In genomic region chr15:97788821-97789220, GRCm38 (mm10) we compare ENCODE assay signal across 9 mouse cellular contexts. TPM values are rescaled to one million over a fixed set of nuclear protein-coding genes. Genes with fewer than 3 reads are reported as not detected.
A peak's percentile ranks its signal among the peaks of the same experiment; 100 is the strongest.
DNase-seq lines count a peak whose midpoint lies in the region; ATAC-seq and TF ChIP-seq lines count a peak whose summit lies in the region.
"Had no signal": no experiment of that assay in that cellular context is flagged by ENCODE, and none has a peak within 500 bp of the region (broad histone marks: within the 10 kb centered on the region; RNA-seq: fewer than 3 reads in every experiment).

No protein-coding gene starts in this region.

- WGBS in intestine, embryonic 15.5 days: 43% methylated on average over 6 of the region's 6 CpGs
- WGBS in intestine, postnatal 0 days: 53% methylated on average over 6 of the region's 6 CpGs
- 16% methylated on average over 6 of the region's 6 CpGs for WGBS in cerebellum, adult 2 months
- 37% methylated on average over 6 of the region's 6 CpGs for WGBS in hindbrain, embryonic 15.5 days
- 54% methylated on average over 6 of the region's 6 CpGs for WGBS in liver, embryonic 16.5 days (ENCODE audit: insufficient replicate concordance)

- peaks cover 14% of the 10 kb centered on the region for H3K4me1 ChIP-seq in intestine, embryonic 15.5 days (replicated peaks)
- H3K4me1 ChIP-seq in intestine, postnatal 0 days (replicated peaks; ENCODE audit: control insufficient read depth, insufficient read depth, low read length): no peaks in the 10 kb centered on the region
- peaks cover 45% of the 10 kb centered on the region for H3K4me1 ChIP-seq in cerebellum, adult 2 months (ENCODE audit: control insufficient read depth, insufficient read depth, low read length)
- peaks cover 43% of the 10 kb centered on the region for H3K4me1 ChIP-seq in hindbrain, embryonic 15.5 days (replicated peaks)
- H3K4me1 ChIP-seq in liver, embryonic 16.5 days (ENCODE audit: control insufficient read depth, low read depth, low read length): peaks cover 41% of the 10 kb centered on the region

- no peak overlapping the region for H3K4me2 ChIP-seq in intestine, embryonic 15.5 days (replicated peaks)
- no peak overlapping the region for H3K4me2 ChIP-seq in intestine, postnatal 0 days (replicated peaks; ENCODE audit: low read depth)
- H3K4me2 ChIP-seq in hindbrain, embryonic 15.5 days: no peak overlapping the region
- no peak overlapping the region for H3K4me2 ChIP-seq in liver, embryonic 16.5 days (ENCODE audit: low read depth, low read length)
- H3K4me2 ChIP-seq: lung, embryonic 15.5 days had no signal

- peak; percentile 72 for DNase-seq in Muller cell, postnatal 12 days (ENCODE audit: inconsistent ontology term)
- peak; percentile 74 to 85 for DNase-seq in cerebellum, adult 2 months
- DNase-seq in urinary bladder, postnatal 10 days (ENCODE audit: low spot score): no peak

- H3K36me3 ChIP-seq in intestine, embryonic 15.5 days: peaks cover 20% of the 10 kb centered on the region; the same call in 1 of the 2 replicates
- H3K36me3 ChIP-seq in intestine, postnatal 0 days (ENCODE audit: control insufficient read depth, insufficient read depth): peaks cover 7% of the 10 kb centered on the region; the same call in 1 of the 2 replicates
- no peaks in the 10 kb centered on the region for H3K36me3 ChIP-seq in hindbrain, embryonic 15.5 days
- H3K36me3 ChIP-seq in liver, embryonic 16.5 days (ENCODE audit: control insufficient read depth, insufficient read depth): peaks cover 6% of the 10 kb centered on the region; the same call in 1 of the 2 replicates

- H3K4me3 ChIP-seq in intestine, embryonic 15.5 days (replicated peaks): no peak overlapping the region
- no peak overlapping the region for H3K4me3 ChIP-seq in intestine, postnatal 0 days (ENCODE audit: low read depth, low read length)
- no peak overlapping the region for H3K4me3 ChIP-seq in cerebellum, adult 2 months (replicated peaks; ENCODE audit: insufficient read depth, low read depth, low read length)
- H3K4me3 ChIP-seq in hindbrain, embryonic 15.5 days: no peak overlapping the region
- no peak overlapping the region for H3K4me3 ChIP-seq in liver, embryonic 16.5 days (ENCODE audit: low read depth, low read length)
- H3K4me3 ChIP-seq: lung, embryonic 15.5 days had no signal

- no peak for TF ChIP-seq POLR2A in cerebellum, adult 2 months (IDR thresholded peaks at IDR 0.05; ENCODE audit: borderline replicate concordance, insufficient read depth, low read length)

- ATAC-seq in intestine, embryonic 15.5 days: no peak
- ATAC-seq in intestine, postnatal 0 days: no peak
- no peak; the same call in 1 of the 2 replicates for ATAC-seq in hindbrain, embryonic 15.5 days (ENCODE audit: low FRiP score, low read depth)
- no peak for ATAC-seq in liver, embryonic 16.5 days (ENCODE audit: low read depth)
- no peak for ATAC-seq in erythroblast, adult 5-6 weeks (replicated peaks; ENCODE audit: low FRiP score, poor library complexity, severe bottlenecking)

- 0 out of 2 replicates have a peak overlapping the region, but pooled peaks have one; percentile 17 for H3K27ac ChIP-seq in intestine, embryonic 15.5 days
- no peak overlapping the region for H3K27ac ChIP-seq in intestine, postnatal 0 days (ENCODE audit: low read depth, low read length)
- H3K27ac ChIP-seq in cerebellum, adult 2 months (ENCODE audit: insufficient read depth, low read length): peak overlapping the region; percentile 88
- H3K27ac ChIP-seq in hindbrain, embryonic 15.5 days (replicated peaks): peak overlapping the region; percentile 69
- H3K27ac ChIP-seq in liver, embryonic 16.5 days (ENCODE audit: low read length): 0 out of 2 replicates have a peak overlapping the region, but pooled peaks have one; percentile 4
- H3K27ac ChIP-seq: lung, embryonic 15.5 days had no signal

- TF ChIP-seq CTCF in intestine, postnatal 0 days (IDR thresholded peaks at IDR 0.05; ENCODE audit: low read depth): no peak
- TF ChIP-seq CTCF in cerebellum, adult 2 months (IDR thresholded peaks at IDR 0.05; ENCODE audit: borderline replicate concordance, insufficient read depth, low read depth, low read length): no peak

- H3K27me3 ChIP-seq in intestine, embryonic 15.5 days (replicated peaks): no peaks in the 10 kb centered on the region
- H3K27me3 ChIP-seq in intestine, postnatal 0 days (replicated peaks; ENCODE audit: control insufficient read depth, insufficient read depth, low read length): no peaks in the 10 kb centered on the region
- no peaks in the 10 kb centered on the region for H3K27me3 ChIP-seq in cerebellum, adult 2 months (ENCODE audit: control insufficient read depth, insufficient read depth, low read length)
- H3K27me3 ChIP-seq in hindbrain, embryonic 15.5 days: no peaks in the 10 kb centered on the region
- no peaks in the 10 kb centered on the region for H3K27me3 ChIP-seq in liver, embryonic 16.5 days (ENCODE audit: control insufficient read depth, insufficient read depth, low read depth, low read length)
- H3K27me3 ChIP-seq: lung, embryonic 15.5 days had no signal

- H3K9me3 ChIP-seq in intestine, embryonic 15.5 days: no peaks in the 10 kb centered on the region
- H3K9me3 ChIP-seq in intestine, postnatal 0 days (ENCODE audit: control insufficient read depth): no peaks in the 10 kb centered on the region
- no peaks in the 10 kb centered on the region for H3K9me3 ChIP-seq in hindbrain, embryonic 15.5 days
- H3K9me3 ChIP-seq in liver, embryonic 16.5 days (replicated peaks; ENCODE audit: control insufficient read depth, low read length): no peaks in the 10 kb centered on the region
- H3K9me3 ChIP-seq: lung, embryonic 15.5 days had no signal

- H3K9ac ChIP-seq in intestine, embryonic 15.5 days: no peak overlapping the region
- H3K9ac ChIP-seq in intestine, postnatal 0 days (ENCODE audit: low read depth, low read length): no peak overlapping the region
- no peak overlapping the region for H3K9ac ChIP-seq in hindbrain, embryonic 15.5 days
- H3K9ac ChIP-seq in liver, embryonic 16.5 days (ENCODE audit: low read depth, low read length): no peak overlapping the region
- H3K9ac ChIP-seq: lung, embryonic 15.5 days had no signal

RNA-seq across cellular contexts. Expression of gene Slc48a1, which starts 10.5 kb away (rescaled TPM):
- 23.9 and 25.1 TPM in 2 replicates for polyA plus RNA-seq in intestine, embryonic 15.5 days (2015; fragmentation: Nextera tagmentation; extraction: Ambion mirVana)
- 23.1 and 24.3 TPM in 2 replicates for polyA plus RNA-seq in intestine, postnatal 0 days (2015; fragmentation: Nextera tagmentation; extraction: Ambion mirVana)
- 129 and 133 TPM in 2 replicates for polyA plus RNA-seq in cerebellum, adult 2 months (2012; rRNA removed)
- 93.1 and 97.5 TPM in 2 replicates for polyA plus RNA-seq in hindbrain, embryonic 15.5 days (2015; fragmentation: Nextera tagmentation; extraction: Ambion mirVana)
- polyA plus RNA-seq in liver, embryonic 16.5 days (2015; fragmentation: Nextera tagmentation; extraction: Ambion mirVana): 98.9 and 103 TPM in 2 replicates
- 187 and 225 TPM in 2 replicates for total RNA-seq in erythroblast, adult 5-6 weeks (2015; ENCODE audit: low replicate concordance)
- total RNA-seq in erythroblast, adult 5-6 weeks (2017; ENCODE audit: low replicate concordance): 172 and 185 TPM in 2 replicates

RNA-seq across cellular contexts. Expression of gene Rapgef3, which starts 21.0 kb away (rescaled TPM):
- 6.9 and 7.8 TPM in 2 replicates for polyA plus RNA-seq in intestine, embryonic 15.5 days (2015; fragmentation: Nextera tagmentation; extraction: Ambion mirVana)
- 2.7 and 3.5 TPM in 2 replicates for polyA plus RNA-seq in intestine, postnatal 0 days (2015; fragmentation: Nextera tagmentation; extraction: Ambion mirVana)
- 35.0 and 36.5 TPM in 2 replicates for polyA plus RNA-seq in cerebellum, adult 2 months (2012; rRNA removed)
- 15.3 and 15.5 TPM in 2 replicates for polyA plus RNA-seq in hindbrain, embryonic 15.5 days (2015; fragmentation: Nextera tagmentation; extraction: Ambion mirVana)
- polyA plus RNA-seq in liver, embryonic 16.5 days (2015; fragmentation: Nextera tagmentation; extraction: Ambion mirVana): 1.6 and 2.1 TPM in 2 replicates
- total RNA-seq in erythroblast, adult 5-6 weeks (2015; ENCODE audit: low replicate concordance): not detected in 2 replicates
- 2.3 and 2.6 TPM in 2 replicates for total RNA-seq in erythroblast, adult 5-6 weeks (2017; ENCODE audit: low replicate concordance)

RNA-seq across cellular contexts. Expression of gene Hdac7, which starts 55.5 kb away (rescaled TPM):
- polyA plus RNA-seq in intestine, embryonic 15.5 days (2015; fragmentation: Nextera tagmentation; extraction: Ambion mirVana): 18.0 and 20.6 TPM in 2 replicates
- polyA plus RNA-seq in intestine, postnatal 0 days (2015; fragmentation: Nextera tagmentation; extraction: Ambion mirVana): 7.8 and 9.2 TPM in 2 replicates
- 38.3 and 40.9 TPM in 2 replicates for polyA plus RNA-seq in cerebellum, adult 2 months (2012; rRNA removed)
- polyA plus RNA-seq in hindbrain, embryonic 15.5 days (2015; fragmentation: Nextera tagmentation; extraction: Ambion mirVana): 25.5 and 28.1 TPM in 2 replicates
- polyA plus RNA-seq in liver, embryonic 16.5 days (2015; fragmentation: Nextera tagmentation; extraction: Ambion mirVana): 4.7 and 5.8 TPM in 2 replicates
- 3.5 and 7.7 TPM in 2 replicates for total RNA-seq in erythroblast, adult 5-6 weeks (2015; ENCODE audit: low replicate concordance)
- 1.1 and 3.8 TPM in 2 replicates for total RNA-seq in erythroblast, adult 5-6 weeks (2017; ENCODE audit: low replicate concordance)

RNA-seq across cellular contexts. Expression of gene Endou, which starts 57.7 kb away (rescaled TPM):
- 0.09 and 0.21 TPM in 2 replicates for polyA plus RNA-seq in intestine, embryonic 15.5 days (2015; fragmentation: Nextera tagmentation; extraction: Ambion mirVana)
- 0.40 and 0.42 TPM in 2 replicates for polyA plus RNA-seq in intestine, postnatal 0 days (2015; fragmentation: Nextera tagmentation; extraction: Ambion mirVana)
- polyA plus RNA-seq in cerebellum, adult 2 months (2012; rRNA removed): 1.7 and 1.8 TPM in 2 replicates
- polyA plus RNA-seq in hindbrain, embryonic 15.5 days (2015; fragmentation: Nextera tagmentation; extraction: Ambion mirVana): 0.30 and 0.38 TPM in 2 replicates
- 0.06 and 0.21 TPM in 2 replicates for polyA plus RNA-seq in liver, embryonic 16.5 days (2015; fragmentation: Nextera tagmentation; extraction: Ambion mirVana)
- not detected in 2 replicates for total RNA-seq in erythroblast, adult 5-6 weeks (2015; ENCODE audit: low replicate concordance)
- total RNA-seq in erythroblast, adult 5-6 weeks (2017; ENCODE audit: low replicate concordance): not detected in 2 replicates
